Mouse (Mus musculus): Measurements from ENCODE around the gene Fgfr2.

GRCm38 (mm10) chr7:130715467-130715866 is 2407.7 kb downstream of the Fgfr2 start:
- TF ChIP-seq CTCF (IDR thresholded peaks at IDR 0.05; ENCODE audit: borderline replicate concordance, extremely low read depth, insufficient read depth, insufficient read length), result no peak
- no peak for TF ChIP-seq POLR2A (IDR thresholded peaks at IDR 0.05; ENCODE audit: borderline replicate concordance, extremely low read depth, insufficient read depth, insufficient read length, poor library complexity, severe bottlenecking)

Measured in brain, embryonic 14.5 days (tissue).